Comparison of ENCODE assay signal across 8 mouse cellular contexts in genomic region chrX:12936406-12937172, GRCm38 (mm10).
DNase-seq lines count a peak whose midpoint lies in the region; ATAC-seq and TF ChIP-seq lines count a peak whose summit lies in the region.

No protein-coding gene starts in this region.

- no peak for TF ChIP-seq CTCF in Patski (IDR thresholded peaks at IDR 0.05)

- intact Hi-C loops in left cerebral cortex, postnatal 36 days (cut with DNase I), result no loop called here

- DNase-seq in Patski (ENCODE audit: low read depth, low spot score), result no peak
- peak; percentile 40 for DNase-seq in cerebellum, adult 9-11 months
- DNase-seq in gastrocnemius, adult 8-10 months (ENCODE audit: low spot score in 2 of 2), result peak; percentile 4 to 15
- DNase-seq in left cerebral cortex, postnatal 36 days (ENCODE audit: low spot score in 2 of 2), result peak; percentile 32 to 41
- DNase-seq in right cerebral cortex, postnatal 25 days, result peak; percentile 26

- in situ Hi-C loops in Patski (cut with MboI; ENCODE audit: low pct_unique_long_range_greater_than_20kb), result no loop called here

- POLR2A ChIA-PET in Patski (lab: Charles Lee), result interaction anchor here (1.0 kb wide), 1 partner anchor 23 kb away, joined by 3 read pairs; no protein-coding TSS in a partner anchor

- ATAC-seq in Patski, result peak; percentile 78
- ATAC-seq in inflammation-experienced regulatory T-cells, adult 6 months, result peak; percentile 88
- ATAC-seq in megakaryocyte progenitor cell, adult 5-6 weeks (replicated peaks; ENCODE audit: poor library complexity), result peak; percentile 66
- no peak for ATAC-seq in erythroid progenitor cell, adult 5-6 weeks (replicated peaks; ENCODE audit: low FRiP score, poor library complexity, severe bottlenecking)

- no peaks in the 10 kb centered on the region for H3K27me3 ChIP-seq in Patski

- CTCF ChIA-PET in Patski (lab: Charles Lee), result no interaction called here
